Mouse (Mus musculus): ENCODE data around the gene Ahctf1.
A peak's percentile ranks its signal among the peaks of the same experiment; 100 is the strongest.
"Not testable (repeated sequence)": the region's sequence is repeated elsewhere in the genome, so short reads cannot be mapped to it uniquely, and the experiment has no call there.

Ahctf1 gene

GRCm38 (mm10) chr1:179804140-179804881 is 831 bp upstream of the Ahctf1 start:
- no peak for DNase-seq

GRCm38 (mm10) chr1:179802610-179803512 is 619 bp downstream of the Ahctf1 start, which contains the start of gene Gm10518:
TSS of gene Gm10518 (plus strand) at chr1:179803376.
- DNase-seq = no peak

- no peak for DNase-seq
These were observed 4.7 kb downstream of the Ahctf1 start for GRCm38 (mm10) chr1:179798794-179799193.

GRCm38 (mm10) chr1:179787281-179787680 is 16.2 kb downstream of the Ahctf1 start:
- DNase-seq = no peak

GRCm38 (mm10) chr1:179785502-179785901 is 18.0 kb downstream of the Ahctf1 start:
- no peak for DNase-seq

GRCm38 (mm10) chr1:179784098-179784497 is 19.4 kb downstream of the Ahctf1 start:
- DNase-seq = no peak

- no peak for DNase-seq
These were observed 26.6 kb downstream of the Ahctf1 start for GRCm38 (mm10) chr1:179776831-179777230.

GRCm38 (mm10) chr1:179760553-179760952 is 42.9 kb downstream of the Ahctf1 start:
- no peak for DNase-seq

GRCm38 (mm10) chr1:179760086-179760485 is 43.4 kb downstream of the Ahctf1 start:
- DNase-seq = no peak

- DNase-seq = no peak
These were observed 47.0 kb downstream of the Ahctf1 start for GRCm38 (mm10) chr1:179756477-179756876.

GRCm38 (mm10) chr1:179753006-179753405 is 50.5 kb downstream of the Ahctf1 start:
- DNase-seq = no peak

GRCm38 (mm10) chr1:179752276-179752675 is 51.2 kb downstream of the Ahctf1 start:
- DNase-seq = no peak

GRCm38 (mm10) chr1:179745171-179745570 is 58.3 kb downstream of the Ahctf1 start, which contains the start of gene Kif28:
TSS of gene Kif28 (minus strand) at chr1:179745271.
- no peak for DNase-seq

GRCm38 (mm10) chr1:179743593-179744193 is 59.8 kb downstream of the Ahctf1 start:
- DNase-seq = no peak

- no peak for DNase-seq
These were observed 67.0 kb downstream of the Ahctf1 start for GRCm38 (mm10) chr1:179736483-179736882.

GRCm38 (mm10) chr1:179734500-179735474 is 68.7 kb downstream of the Ahctf1 start:
- peak; percentile 25 to 59 for DNase-seq

- no peak for DNase-seq
These were observed 72.1 kb downstream of the Ahctf1 start for GRCm38 (mm10) chr1:179731391-179731790.

GRCm38 (mm10) chr1:179728661-179729060 is 74.8 kb downstream of the Ahctf1 start:
- DNase-seq = no peak

GRCm38 (mm10) chr1:179722811-179723469 is 80.5 kb downstream of the Ahctf1 start:
- no peak for DNase-seq

GRCm38 (mm10) chr1:179715786-179716185 is 87.7 kb downstream of the Ahctf1 start:
- DNase-seq = no peak

GRCm38 (mm10) chr1:179715289-179715688 is 88.2 kb downstream of the Ahctf1 start:
- DNase-seq = not testable (repeated sequence)
